Mouse (Mus musculus): ENCODE results near the gene Rps15. TPM values are rescaled to one million over a fixed set of nuclear protein-coding genes. Genes with fewer than 3 reads are reported as not detected.

The Rps15 gene
- total RNA-seq, 2 experiments from 2014 or later, result 816 to 913 TPM

GRCm38 (mm10) chr10:80323261-80324119, 31.2 kb downstream of the Rps15 start:
- intact Hi-C loops (cut with DNase I), result no loop called here
- DNase-seq (ENCODE audit: extremely low spot score in 1 of 2, low spot score in 2 of 2), result peak in 1 of 2 experiments; percentile 58
- no peak for TF ChIP-seq CTCF (IDR thresholded peaks at IDR 0.05)
- Histone ChIP-seq H3K27ac (peak overlapping the region; percentile 69), H3K4me3 (peak overlapping the region; percentile 63)

GRCm38 (mm10) chr10:80324120-80325037, 32.1 kb downstream of the Rps15 start:
- intact Hi-C loops (cut with DNase I), result no loop called here
- TF ChIP-seq CTCF (IDR thresholded peaks at IDR 0.05), result no peak
- Histone ChIP-seq H3K27ac (no peak overlapping the region), H3K4me3 (no peak overlapping the region)
- no peak for DNase-seq (ENCODE audit: extremely low spot score in 1 of 2, low spot score in 2 of 2)

- intact Hi-C loops (cut with DNase I), result no loop called here
- no peak overlapping the region for H3K27ac ChIP-seq
- no peak for DNase-seq (ENCODE audit: extremely low spot score in 1 of 2, low spot score in 2 of 2)
- no peak overlapping the region for H3K4me3 ChIP-seq
- TF ChIP-seq CTCF (IDR thresholded peaks at IDR 0.05), result no peak
Measured at GRCm38 (mm10) chr10:80325045-80325444, 32.8 kb downstream of the Rps15 start.

GRCm38 (mm10) chr10:80329273-80330081, 37.2 kb downstream of the Rps15 start, which contains the start of the genes Pcsk4 and Reep6:
Gene Pcsk4, minus strand, starts transcription at chr10:80329498.
Gene Reep6, plus strand, starts transcription at chr10:80329953.
- H3K4me3 ChIP-seq, result peak within 1 kb of the TSS; percentile 58
- no peak for TF ChIP-seq CTCF (IDR thresholded peaks at IDR 0.05)
- H3K27ac ChIP-seq, result 0 out of 2 replicates have a peak within 1 kb of the TSS, but pooled peaks have one; percentile 33
- DNase-seq (ENCODE audit: extremely low spot score in 1 of 2, low spot score in 2 of 2), result peak; percentile 88 to 94
- intact Hi-C loops (cut with DNase I), result no loop called here

- TF ChIP-seq CTCF (IDR thresholded peaks at IDR 0.05), result no peak
- H3K4me3 ChIP-seq, result peak overlapping the region; percentile 58
- no peak overlapping the region for H3K27ac ChIP-seq
- DNase-seq (ENCODE audit: extremely low spot score in 1 of 2, low spot score in 2 of 2), result no peak
- intact Hi-C loops (cut with DNase I), result no loop called here
Measured at GRCm38 (mm10) chr10:80330084-80330483, 37.8 kb downstream of the Rps15 start.

- Histone ChIP-seq H3K27ac (no peak overlapping the region), H3K4me3 (no peak overlapping the region)
- intact Hi-C loops (cut with DNase I), result no loop called here
- no peak for TF ChIP-seq CTCF (IDR thresholded peaks at IDR 0.05)
- DNase-seq (ENCODE audit: extremely low spot score in 1 of 2, low spot score in 2 of 2), result no peak
Measured at GRCm38 (mm10) chr10:80330888-80331287, 38.6 kb downstream of the Rps15 start.

GRCm38 (mm10) chr10:80331636-80332524, 39.6 kb downstream of the Rps15 start:
- intact Hi-C loops (cut with DNase I), result no loop called here
- TF ChIP-seq CTCF (IDR thresholded peaks at IDR 0.05), result no peak
- no peak overlapping the region for H3K27ac ChIP-seq
- DNase-seq (ENCODE audit: extremely low spot score in 1 of 2, low spot score in 2 of 2), result no peak
- H3K4me3 ChIP-seq, result no peak overlapping the region

- Histone ChIP-seq H3K4me3 (no peak overlapping the region), H3K27ac (no peak overlapping the region)
- no peak for TF ChIP-seq CTCF (IDR thresholded peaks at IDR 0.05)
- no peak for DNase-seq (ENCODE audit: extremely low spot score in 1 of 2, low spot score in 2 of 2)
- intact Hi-C loops (cut with DNase I), result no loop called here
Measured at GRCm38 (mm10) chr10:80332525-80332989, 40.3 kb downstream of the Rps15 start.

- H3K4me3 ChIP-seq, result no peak overlapping the region
- TF ChIP-seq CTCF (IDR thresholded peaks at IDR 0.05), result no peak
- no peak for DNase-seq (ENCODE audit: extremely low spot score in 1 of 2, low spot score in 2 of 2)
- intact Hi-C loops (cut with DNase I), result no loop called here
- H3K27ac ChIP-seq, result no peak overlapping the region
Measured at GRCm38 (mm10) chr10:80336263-80336662, 44.0 kb downstream of the Rps15 start.
